Mouse (Mus musculus): Measurements from ENCODE around the gene Nudt9. TPM values are rescaled to one million over a fixed set of nuclear protein-coding genes. Genes with fewer than 3 reads are reported as not detected.

Gene Nudt9
- polyA plus RNA-seq, 1 experiment from 2014 or later, result 78.2 TPM

GRCm38 (mm10) chr5:104076361-104076760, 30.3 kb downstream of the Nudt9 start:
- Histone ChIP-seq H3K9me3 (ENCODE audit: control insufficient read depth, low read length) (no peaks in the 10 kb centered on the region), H3K4me3 (ENCODE audit: low read depth, low read length) (no peak overlapping the region), H3K9ac (ENCODE audit: low read length) (no peak overlapping the region), H3K36me3 (ENCODE audit: control insufficient read depth, insufficient read depth, low read length) (no peaks in the 10 kb centered on the region), H3K4me1 (ENCODE audit: control insufficient read depth, insufficient read depth, low read length) (peaks cover 3% of the 10 kb centered on the region; the same call in 1 of the 2 replicates), H3K4me2 (ENCODE audit: low read depth) (no peak overlapping the region), H3K27me3 (ENCODE audit: control insufficient read depth, insufficient read depth, low read length) (no peaks in the 10 kb centered on the region), H3K27ac (ENCODE audit: low read depth, low read length) (no peak overlapping the region)
- DNase-seq (ENCODE audit: low spot score) (peak; percentile 29), ATAC-seq (ENCODE audit: insufficient read depth, low FRiP score, low TSS enrichment) (no peak)
- 32% methylated on average over 10 of the region's 10 CpGs for WGBS

DNA sequence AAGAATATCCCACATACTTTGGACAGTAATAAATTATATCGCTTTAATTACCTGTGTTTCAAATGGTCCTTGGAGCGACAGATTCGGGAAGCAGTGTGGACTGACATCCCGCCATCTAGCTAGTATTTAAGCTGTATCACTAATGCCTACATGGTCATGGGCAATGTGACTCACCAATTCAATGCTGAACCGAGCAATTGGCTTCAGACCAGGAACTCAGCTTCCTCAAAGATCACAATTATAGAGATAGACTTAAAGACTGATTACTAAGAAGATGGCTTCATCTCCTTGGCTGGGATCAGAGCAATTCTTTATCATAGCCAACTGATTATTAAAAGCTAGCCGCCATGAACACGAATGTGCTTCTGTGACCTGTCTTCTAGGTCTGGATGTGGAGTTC, 31.4 kb downstream of the Nudt9 start, which contains the start of gene Gm17660:
TSS of gene Gm17660 (minus strand) at position 101 of the 400 bp plus-strand sequence.
- 92% methylated on average over 7 of the region's 7 CpGs for WGBS
- Histone ChIP-seq H3K27me3 (ENCODE audit: control insufficient read depth, insufficient read depth, low read length) (no peaks in the 10 kb centered on the region), H3K9me3 (ENCODE audit: control insufficient read depth, low read length) (no peaks in the 10 kb centered on the region), H3K4me2 (ENCODE audit: low read depth) (no peak within 1 kb of the TSS), H3K4me1 (ENCODE audit: control insufficient read depth, insufficient read depth, low read length) (peaks cover 3% of the 10 kb centered on the region; the same call in 1 of the 2 replicates), H3K36me3 (ENCODE audit: control insufficient read depth, insufficient read depth, low read length) (no peaks in the 10 kb centered on the region), H3K9ac (ENCODE audit: low read length) (no peak within 1 kb of the TSS), H3K4me3 (ENCODE audit: low read depth, low read length) (no peak within 1 kb of the TSS), H3K27ac (ENCODE audit: low read depth, low read length) (no peak within 1 kb of the TSS)
- DNase-seq (ENCODE audit: low spot score) (no peak), ATAC-seq (ENCODE audit: insufficient read depth, low FRiP score, low TSS enrichment) (no peak)

DNA sequence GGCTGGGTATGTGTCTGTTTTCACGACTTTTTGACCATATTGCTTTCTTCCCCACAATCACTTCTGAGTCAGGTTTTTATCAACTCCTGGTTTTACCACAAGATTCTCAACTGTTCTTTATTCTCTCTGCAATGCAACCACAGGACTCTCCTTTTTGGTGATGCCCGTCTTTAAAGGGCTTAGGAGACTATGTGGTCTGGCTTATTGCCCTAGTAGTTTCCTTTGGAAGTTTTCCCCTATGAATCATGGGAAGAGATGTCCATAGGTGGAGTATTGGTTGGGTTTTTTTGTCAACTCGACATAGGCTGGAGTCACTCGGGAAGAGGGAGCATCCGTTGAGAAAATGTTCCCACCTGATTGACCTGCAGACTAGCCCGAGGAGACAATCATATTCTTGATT, 34.6 kb downstream of the Nudt9 start:
- ATAC-seq (ENCODE audit: insufficient read depth, low FRiP score, low TSS enrichment), result no peak
- Histone ChIP-seq H3K9ac (ENCODE audit: low read length) (no peak overlapping the region), H3K4me3 (ENCODE audit: low read depth, low read length) (no peak overlapping the region), H3K27ac (ENCODE audit: low read depth, low read length) (no peak overlapping the region), H3K4me2 (ENCODE audit: low read depth) (no peak overlapping the region), H3K27me3 (ENCODE audit: control insufficient read depth, insufficient read depth, low read length) (no peaks in the 10 kb centered on the region), H3K36me3 (ENCODE audit: control insufficient read depth, insufficient read depth, low read length) (no peaks in the 10 kb centered on the region), H3K4me1 (ENCODE audit: control insufficient read depth, insufficient read depth, low read length) (no peaks in the 10 kb centered on the region), H3K9me3 (ENCODE audit: control insufficient read depth, low read length) (no peaks in the 10 kb centered on the region)
- 92% methylated on average over 6 of the region's 6 CpGs for WGBS
- DNase-seq (ENCODE audit: low spot score), result no peak

DNA sequence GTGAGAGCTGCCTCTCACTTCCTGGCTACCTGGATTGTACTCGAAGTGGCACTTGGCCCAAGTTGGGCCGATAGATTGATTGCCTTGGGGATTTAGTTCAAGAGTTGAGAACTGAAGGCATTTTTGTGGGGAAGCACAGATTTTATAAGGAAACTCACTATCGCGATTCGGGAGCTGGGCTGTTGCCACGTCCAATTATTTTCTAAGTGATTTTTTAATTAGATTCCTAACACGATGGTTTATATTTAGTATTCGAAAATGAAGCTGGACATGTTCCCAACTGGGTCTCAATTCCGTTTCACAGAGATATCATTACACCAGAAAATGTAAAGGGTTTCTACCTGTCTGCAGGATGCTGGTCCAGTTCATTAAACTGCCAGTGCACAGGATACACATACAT, 39.3 kb downstream of the Nudt9 start:
- H3K4me3 ChIP-seq (ENCODE audit: low read depth, low read length), result no peak overlapping the region
- H3K4me1 ChIP-seq (ENCODE audit: control insufficient read depth, insufficient read depth, low read length), result no peaks in the 10 kb centered on the region
- DNase-seq (ENCODE audit: low spot score) (no peak), ATAC-seq (ENCODE audit: insufficient read depth, low FRiP score, low TSS enrichment) (no peak)
- no peaks in the 10 kb centered on the region; the same call in 1 of the 2 replicates for H3K36me3 ChIP-seq (ENCODE audit: control insufficient read depth, insufficient read depth, low read length)
- WGBS, result 94% methylated on average over 9 of the region's 9 CpGs
- no peak overlapping the region for H3K4me2 ChIP-seq (ENCODE audit: low read depth)
- no peak overlapping the region for H3K9ac ChIP-seq (ENCODE audit: low read length)
- H3K27me3 ChIP-seq (ENCODE audit: control insufficient read depth, insufficient read depth, low read length), result no peaks in the 10 kb centered on the region
- H3K9me3 ChIP-seq (ENCODE audit: control insufficient read depth, low read length), result no peaks in the 10 kb centered on the region
- H3K27ac ChIP-seq (ENCODE audit: low read depth, low read length), result no peak overlapping the region

GRCm38 (mm10) chr5:104089751-104090150, 43.6 kb downstream of the Nudt9 start:
- H3K4me1 ChIP-seq (ENCODE audit: control insufficient read depth, insufficient read depth, low read length), result no peaks in the 10 kb centered on the region
- no peaks in the 10 kb centered on the region; the same call in 1 of the 2 replicates for H3K36me3 ChIP-seq (ENCODE audit: control insufficient read depth, insufficient read depth, low read length)
- H3K4me3 ChIP-seq (ENCODE audit: low read depth, low read length), result no peak overlapping the region
- no peaks in the 10 kb centered on the region for H3K27me3 ChIP-seq (ENCODE audit: control insufficient read depth, insufficient read depth, low read length)
- H3K4me2 ChIP-seq (ENCODE audit: low read depth), result no peak overlapping the region
- DNase-seq (ENCODE audit: low spot score), result no peak
- H3K27ac ChIP-seq (ENCODE audit: low read depth, low read length), result no peak overlapping the region
- 92% methylated on average over 2 of the region's 2 CpGs for WGBS
- no peaks in the 10 kb centered on the region for H3K9me3 ChIP-seq (ENCODE audit: control insufficient read depth, low read length)
- no peak for ATAC-seq (ENCODE audit: insufficient read depth, low FRiP score, low TSS enrichment)
- no peak overlapping the region for H3K9ac ChIP-seq (ENCODE audit: low read length)

- 85% methylated on average over 11 of the region's 11 CpGs for WGBS
- Histone ChIP-seq H3K36me3 (ENCODE audit: control insufficient read depth, insufficient read depth, low read length) (no peaks in the 10 kb centered on the region), H3K27ac (ENCODE audit: low read depth, low read length) (no peak overlapping the region), H3K9me3 (ENCODE audit: control insufficient read depth, low read length) (no peaks in the 10 kb centered on the region), H3K27me3 (ENCODE audit: control insufficient read depth, insufficient read depth, low read length) (no peaks in the 10 kb centered on the region), H3K9ac (ENCODE audit: low read length) (no peak overlapping the region), H3K4me1 (ENCODE audit: control insufficient read depth, insufficient read depth, low read length) (no peaks in the 10 kb centered on the region), H3K4me2 (ENCODE audit: low read depth) (no peak overlapping the region), H3K4me3 (ENCODE audit: low read depth, low read length) (no peak overlapping the region)
- no peak for DNase-seq (ENCODE audit: low spot score)
- no peak for ATAC-seq (ENCODE audit: insufficient read depth, low FRiP score, low TSS enrichment)
These were observed 49.4 kb downstream of the Nudt9 start for GRCm38 (mm10) chr5:104095416-104096077.

DNA sequence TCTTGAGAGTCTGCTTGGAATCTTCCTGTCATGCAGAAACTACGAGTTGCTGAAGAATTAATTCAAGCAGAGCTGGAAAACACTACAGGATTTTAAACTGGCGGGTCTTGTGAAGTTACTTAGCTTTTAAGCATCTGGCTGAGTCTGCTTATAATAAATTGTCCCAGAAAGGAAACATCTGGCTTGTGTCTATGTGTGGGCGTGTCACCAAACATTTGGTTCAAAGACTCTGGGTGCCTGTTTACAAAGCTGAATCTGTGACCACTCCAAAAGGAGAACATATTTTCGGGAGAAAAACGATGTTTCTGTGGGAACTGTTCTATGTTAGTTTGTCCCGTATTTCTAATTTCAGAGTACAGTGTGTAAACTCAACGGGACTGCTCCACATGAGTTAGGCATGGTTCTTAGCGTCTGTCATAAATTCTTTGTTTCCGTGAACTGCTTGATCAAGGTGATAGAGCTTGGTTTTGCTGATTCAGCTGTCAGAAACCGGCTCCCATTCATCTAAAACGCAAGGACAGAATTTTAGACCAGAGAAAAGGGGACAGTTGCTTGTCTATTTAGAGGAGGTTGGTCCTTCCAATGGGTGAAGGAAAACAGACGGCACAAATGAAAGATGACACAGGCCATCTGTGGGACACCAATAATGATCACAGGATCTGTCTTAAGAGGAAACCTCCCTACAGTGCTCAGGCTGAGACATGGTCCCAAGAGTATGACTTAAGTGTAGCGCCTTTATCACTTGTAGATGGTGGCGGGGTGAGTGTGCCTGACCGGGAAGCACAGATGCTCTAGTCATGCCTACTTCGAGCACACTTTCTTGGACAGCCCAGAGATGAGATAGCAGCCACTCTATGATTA, 50.2 kb downstream of the Nudt9 start:
- Histone ChIP-seq H3K27me3 (ENCODE audit: control insufficient read depth, insufficient read depth, low read length) (no peaks in the 10 kb centered on the region), H3K9ac (ENCODE audit: low read length) (no peak overlapping the region), H3K9me3 (ENCODE audit: control insufficient read depth, low read length) (no peaks in the 10 kb centered on the region), H3K36me3 (ENCODE audit: control insufficient read depth, insufficient read depth, low read length) (no peaks in the 10 kb centered on the region), H3K27ac (ENCODE audit: low read depth, low read length) (no peak overlapping the region), H3K4me1 (ENCODE audit: control insufficient read depth, insufficient read depth, low read length) (no peaks in the 10 kb centered on the region), H3K4me3 (ENCODE audit: low read depth, low read length) (no peak overlapping the region), H3K4me2 (ENCODE audit: low read depth) (no peak overlapping the region)
- whole genome bisulfite sequencing, result 78% methylated on average over 16 of the region's 16 CpGs
- DNase-seq (ENCODE audit: low spot score) (no peak), ATAC-seq (ENCODE audit: insufficient read depth, low FRiP score, low TSS enrichment) (no peak)

GRCm38 (mm10) chr5:104101678-104102531, 55.8 kb downstream of the Nudt9 start:
- Histone ChIP-seq H3K36me3 (ENCODE audit: control insufficient read depth, insufficient read depth, low read length) (no peaks in the 10 kb centered on the region), H3K27ac (ENCODE audit: low read depth, low read length) (peak overlapping the region; percentile 80), H3K9ac (ENCODE audit: low read length) (no peak overlapping the region), H3K4me2 (ENCODE audit: low read depth) (no peak overlapping the region), H3K4me1 (ENCODE audit: control insufficient read depth, insufficient read depth, low read length) (peaks cover 16% of the 10 kb centered on the region), H3K9me3 (ENCODE audit: control insufficient read depth, low read length) (no peaks in the 10 kb centered on the region), H3K4me3 (ENCODE audit: low read depth, low read length) (no peak overlapping the region), H3K27me3 (ENCODE audit: control insufficient read depth, insufficient read depth, low read length) (no peaks in the 10 kb centered on the region)
- DNase-seq (ENCODE audit: low spot score) (peak; percentile 44), ATAC-seq (ENCODE audit: insufficient read depth, low FRiP score, low TSS enrichment) (peak; percentile 56)
- 12% methylated on average over 10 of the region's 10 CpGs for WGBS
